Mouse (Mus musculus) retina, postnatal 7 days (tissue): ENCODE measurements around the gene Osbpl8.

Source experiments
- DNase-seq: peaks from one replicate; pipeline ENCODE4 v3.0.0-alpha.2; 2012; ENCODE audit warnings: low read depth, low spot score

Osbpl8 gene

GRCm38 (mm10) chr10:111313282-111313681, 148.7 kb downstream of the Osbpl8 start:
- no peak for DNase-seq

DNA sequence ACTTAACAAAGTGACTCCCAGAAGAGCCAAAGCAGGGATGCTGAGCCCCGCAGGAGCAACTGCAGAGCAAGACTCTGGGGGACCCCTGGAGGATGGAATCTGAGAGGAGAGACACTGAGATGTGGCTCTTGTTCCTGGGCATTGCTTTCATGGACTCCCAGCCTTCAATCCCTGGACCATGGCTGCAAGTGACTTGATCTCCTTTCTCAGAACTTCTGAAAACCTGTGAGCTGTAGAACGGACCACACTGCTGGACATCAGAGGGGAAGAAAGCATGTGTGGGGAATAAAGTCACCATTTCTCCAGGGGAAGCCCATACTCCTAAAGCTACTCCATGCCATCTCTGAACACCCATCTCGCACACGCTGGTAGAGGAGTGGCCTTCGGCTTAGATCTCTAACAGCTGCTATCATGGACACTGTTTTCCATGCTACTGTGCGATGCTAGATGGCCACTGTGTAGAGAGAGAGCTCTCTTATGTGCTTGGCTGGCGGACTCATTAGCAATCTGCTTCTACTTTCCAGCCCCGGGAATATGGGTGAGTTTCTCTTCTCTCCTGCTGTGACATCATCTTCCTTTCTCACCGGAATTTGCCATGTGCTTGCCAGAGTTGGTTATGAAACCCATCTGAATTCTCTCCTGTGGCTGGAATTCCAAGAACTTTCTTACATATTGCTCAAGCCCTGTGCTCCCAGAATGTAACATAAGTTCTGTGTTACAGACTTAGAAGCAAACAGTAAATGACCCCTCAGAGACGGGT, 150.3 kb downstream of the Osbpl8 start:
- no peak for DNase-seq

DNA sequence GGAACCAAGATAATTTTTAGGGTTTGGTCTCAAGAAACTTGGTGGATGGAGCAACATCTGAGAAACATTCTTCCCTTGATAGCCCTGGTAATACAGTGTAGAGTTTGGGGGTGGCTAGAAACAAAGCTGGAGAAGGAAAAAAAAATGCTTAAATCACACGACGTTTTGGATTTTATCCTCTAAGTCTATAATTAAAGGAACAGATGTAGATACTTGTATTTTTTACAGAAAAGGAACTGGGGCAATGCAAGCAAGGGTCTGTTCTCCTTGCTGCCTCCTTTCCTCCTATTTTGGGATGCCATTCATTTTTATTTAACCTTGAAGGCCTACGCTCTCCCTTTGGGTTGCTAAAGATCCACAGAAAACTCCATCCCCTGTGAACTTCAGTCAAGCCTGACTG, 151.4 kb downstream of the Osbpl8 start:
- DNase-seq: no peak

DNA sequence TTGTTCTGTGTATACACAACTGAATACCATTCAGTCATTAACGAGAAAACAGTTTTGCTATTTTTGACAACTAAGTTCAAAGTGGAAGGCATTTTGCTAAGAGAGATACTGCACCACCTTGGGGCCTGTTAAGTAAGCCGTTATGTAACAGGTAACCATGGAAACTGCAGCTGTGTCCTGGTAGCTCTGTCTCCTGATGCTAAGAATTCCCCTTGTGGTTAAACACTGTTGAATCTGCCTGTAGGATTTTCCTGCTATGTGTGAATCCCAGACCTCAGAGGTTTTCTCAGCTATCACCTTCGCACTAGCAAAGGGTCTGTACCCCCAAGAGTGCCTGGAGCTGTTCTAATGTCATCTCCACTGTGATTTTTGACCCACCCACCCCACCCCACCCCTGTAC, 153.5 kb downstream of the Osbpl8 start:
- no peak for DNase-seq

DNA sequence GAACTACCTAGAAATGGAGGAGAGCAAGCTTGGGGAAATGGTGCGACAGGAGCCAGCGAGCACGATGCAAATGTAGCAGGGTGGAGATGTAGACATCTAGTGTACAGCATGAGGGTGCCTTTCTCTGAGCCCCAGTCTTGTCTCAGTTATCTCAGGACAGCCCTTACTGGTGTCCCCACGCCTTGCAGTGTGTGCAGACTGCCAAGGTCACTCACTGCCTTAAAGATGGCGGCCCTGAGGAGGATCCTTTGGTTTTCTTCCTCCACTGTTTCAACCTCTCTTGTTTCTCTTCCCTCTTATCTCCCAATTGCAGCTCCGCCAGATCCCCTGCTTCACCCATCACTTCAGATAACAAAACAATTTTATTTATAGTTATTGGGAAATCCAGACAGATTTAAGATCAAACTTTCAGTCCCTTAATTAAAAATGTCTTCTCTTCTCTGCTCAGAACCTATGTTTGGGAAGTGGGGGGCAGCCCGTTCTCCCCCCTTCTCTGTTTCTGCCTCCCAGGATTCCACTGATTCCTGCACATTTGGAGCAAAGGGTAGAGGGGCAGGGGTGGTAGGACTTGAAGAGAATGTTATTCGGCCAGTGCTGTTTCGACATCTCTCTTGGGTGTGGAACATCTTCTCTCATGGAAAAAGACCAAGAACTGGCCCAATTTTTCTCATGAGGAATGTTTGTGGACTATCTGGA, 154.4 kb downstream of the Osbpl8 start:
- DNase-seq: no peak

DNA sequence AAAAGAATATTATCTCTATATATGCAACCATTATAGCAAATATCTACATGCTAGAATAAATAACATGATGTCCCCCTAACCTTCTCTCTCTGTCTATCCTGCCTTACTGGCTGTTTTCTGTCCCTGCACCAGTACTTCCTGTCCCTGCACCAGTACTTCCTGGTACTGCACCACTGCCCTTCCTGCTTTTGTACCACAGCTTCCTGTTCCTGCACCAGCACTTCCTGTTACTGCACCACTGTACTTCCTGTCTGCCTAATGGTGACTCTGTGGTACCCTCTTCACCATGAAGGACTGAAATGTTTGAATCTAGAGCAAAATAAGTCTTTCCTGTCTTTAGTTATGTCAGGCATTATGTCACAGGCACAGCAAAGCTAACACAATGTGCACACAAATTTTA, 156.0 kb downstream of the Osbpl8 start:
- no peak for DNase-seq

DNA sequence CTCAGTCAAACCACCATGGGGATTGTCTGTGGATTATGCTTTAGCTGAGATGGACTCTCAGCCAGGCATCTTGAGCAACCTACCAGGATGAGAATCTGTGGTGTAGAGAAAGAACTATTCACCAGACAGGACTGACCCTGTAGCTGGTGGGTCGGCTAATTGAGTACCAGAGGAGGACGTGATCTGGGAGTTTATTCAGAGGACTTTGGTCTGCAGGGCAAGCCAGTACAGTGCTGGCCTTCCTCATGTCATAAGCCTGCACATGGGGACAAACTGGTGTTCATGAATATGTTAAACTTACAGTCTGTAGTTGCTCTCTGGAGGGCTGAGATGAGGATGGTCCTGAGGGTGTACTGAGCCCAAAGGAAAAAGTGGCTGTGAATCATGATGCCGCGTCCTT, 163.4 kb downstream of the Osbpl8 start:
- DNase-seq: no peak

- no peak for DNase-seq
Measured at GRCm38 (mm10) chr10:111329326-111329725, 164.8 kb downstream of the Osbpl8 start.

- no peak for DNase-seq
Measured at GRCm38 (mm10) chr10:111334902-111335301, 170.3 kb downstream of the Osbpl8 start.

DNA sequence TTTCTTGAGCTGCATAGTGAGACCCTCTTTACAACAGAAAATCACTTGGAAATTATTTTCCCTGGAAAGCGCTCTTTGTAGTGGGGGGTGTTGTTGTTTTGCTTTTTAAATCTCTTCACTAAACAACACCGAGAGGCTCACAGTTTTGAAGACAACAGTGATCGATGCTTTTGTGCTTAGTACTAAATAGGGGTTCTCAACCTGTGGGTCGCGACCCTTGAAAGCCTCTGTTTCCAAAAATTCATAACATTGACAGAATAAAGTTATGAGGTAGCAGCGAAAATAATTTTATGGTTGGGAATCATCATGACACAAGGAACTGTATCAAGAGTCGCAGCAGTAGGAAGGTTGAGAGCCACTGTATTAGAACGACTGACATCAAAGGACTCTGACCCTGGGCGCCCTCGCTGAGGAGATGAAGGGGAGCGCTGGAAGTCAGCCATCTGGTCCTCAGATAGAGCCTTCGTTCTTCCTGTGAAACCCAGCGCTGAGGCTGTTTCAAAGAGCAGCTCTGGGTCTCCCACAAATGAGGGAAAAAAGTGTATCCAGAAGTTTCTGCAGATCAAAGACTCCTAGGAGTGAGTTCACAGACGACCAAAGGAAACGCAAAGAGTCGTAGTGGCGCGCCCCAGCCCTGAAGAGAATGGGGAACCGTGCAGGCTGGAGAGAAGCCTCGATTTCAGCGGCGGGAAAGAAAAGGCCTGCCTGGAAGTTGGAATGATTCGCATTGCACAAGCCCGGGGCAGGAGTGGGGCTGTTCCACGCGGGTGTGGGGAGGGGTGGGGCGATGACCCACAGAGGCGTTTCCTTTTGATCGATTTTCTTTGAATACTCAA, 171.2 kb downstream of the Osbpl8 start:
- no peak for DNase-seq

GRCm38 (mm10) chr10:111336353-111336713, 171.8 kb downstream of the Osbpl8 start:
- DNase-seq: no peak

DNA sequence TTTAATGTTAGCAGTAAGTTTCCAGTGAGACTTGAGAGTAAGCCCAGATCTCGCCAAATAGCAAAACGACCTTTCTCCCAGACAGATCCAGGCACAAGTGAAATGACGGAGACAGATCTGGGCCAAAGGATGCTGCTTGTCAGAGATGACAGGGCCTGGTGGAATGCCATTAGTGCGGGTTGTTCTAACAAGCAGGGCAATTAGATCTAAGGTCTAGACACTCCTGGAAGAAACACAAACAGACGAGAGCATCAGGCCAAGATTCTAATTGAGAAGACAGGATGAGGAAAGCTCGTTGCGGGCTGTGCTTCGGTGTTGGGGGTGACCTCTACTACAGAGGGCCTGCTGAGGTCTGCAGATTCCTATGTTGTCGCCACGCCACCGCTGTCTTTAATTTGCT, 174.7 kb downstream of the Osbpl8 start:
- DNase-seq: no peak

GRCm38 (mm10) chr10:111341761-111342160, 177.2 kb downstream of the Osbpl8 start:
- no peak for DNase-seq

GRCm38 (mm10) chr10:111343555-111343954, 179.0 kb downstream of the Osbpl8 start:
- DNase-seq: no peak
